Mouse (Mus musculus): ENCODE results near the gene Mfn2.

GRCm38 (mm10) chr4:147918459-147919121, 14.1 kb upstream of the Mfn2 start:
- TF ChIP-seq CTCF (IDR thresholded peaks at IDR 0.05; ENCODE audit: low read depth, low read length) = no peak
- TF ChIP-seq POLR2A (IDR thresholded peaks at IDR 0.05; ENCODE audit: borderline replicate concordance, low read depth, low read length) = no peak
